Mouse (Mus musculus) C2C12 (cell line): Measurements from ENCODE around the gene Prss23. TPM values are rescaled to one million over a fixed set of nuclear protein-coding genes. Genes with fewer than 3 reads are reported as not detected.

Source experiments
- H3K27me3 ChIP-seq: one replicate; pipeline ENCODE4 v1.6.1; 2011; ENCODE audit not compliant: control insufficient read depth, insufficient read depth, insufficient read length
- H3K36me3 ChIP-seq: one replicate; pipeline ENCODE4 v1.6.1; 2011; ENCODE audit not compliant: control insufficient read depth, insufficient read depth
- H3K4me3 ChIP-seq: one replicate; pipeline ENCODE4 v1.5.1; 2011; ENCODE audit warnings: mild to moderate bottlenecking, control low read depth; ENCODE audit not compliant: poor library complexity, insufficient read depth, severe bottlenecking
- H3K79me2 ChIP-seq: one replicate; pipeline ENCODE4 v1.6.1; 2011; ENCODE audit not compliant: control insufficient read depth, insufficient read depth
- H3K79me3 ChIP-seq: one replicate; pipeline ENCODE4 v1.6.1; 2011; ENCODE audit warnings: low read depth, control low read depth
- H3ac ChIP-seq: one replicate; pipeline ENCODE3; 2011; ENCODE audit warnings: low read depth; ENCODE audit not compliant: control insufficient read depth, insufficient read length
- CEBPB ChIP-seq: IDR thresholded peaks from one replicate; pipeline ENCODE4 v1.6.1; 2011; ENCODE audit warnings: low read depth, mild to moderate bottlenecking, control low read depth, moderate library complexity
- CTCF ChIP-seq: IDR thresholded peaks from one replicate; pipeline ENCODE4 v1.5.1; 2011; ENCODE audit not compliant: control insufficient read depth, insufficient read depth, insufficient read length
- FOSL1 ChIP-seq: IDR thresholded peaks from one replicate; pipeline ENCODE4 v1.8.0; 2011; ENCODE audit warnings: mild to moderate bottlenecking, low read length; ENCODE audit not compliant: poor library complexity, insufficient read depth, severe bottlenecking
- MAX ChIP-seq: IDR thresholded peaks from one replicate; pipeline ENCODE4 v1.6.1; 2011; ENCODE audit warnings: mild to moderate bottlenecking, control low read depth
- MYOD1 ChIP-seq: IDR thresholded peaks from one replicate; pipeline ENCODE4 v1.6.1; 2011; ENCODE audit warnings: low read depth; ENCODE audit not compliant: control insufficient read depth, insufficient read length
- MYOG ChIP-seq: IDR thresholded peaks from one replicate; pipeline ENCODE4 v1.6.1; 2011; ENCODE audit not compliant: control insufficient read depth, insufficient read length; ENCODE audit errors: extremely low read depth
- USF1 ChIP-seq: IDR thresholded peaks from one replicate; pipeline ENCODE4 v1.6.1; 2011; ENCODE audit warnings: low read depth, mild to moderate bottlenecking, control low read depth, moderate library complexity
- polyA plus RNA-seq: library from polyadenylated mRNA; unstranded; fragments of >200 nt; fragmentation: generic; extraction: Trizol; gene quantifications from one replicate; pipeline ENCODE4 v1.2.1, GENCODE M21; 2012; ENCODE audit warnings: missing spikeins

Prss23 gene
- polyA plus RNA-seq, 1 experiment: 110 TPM

DNA sequence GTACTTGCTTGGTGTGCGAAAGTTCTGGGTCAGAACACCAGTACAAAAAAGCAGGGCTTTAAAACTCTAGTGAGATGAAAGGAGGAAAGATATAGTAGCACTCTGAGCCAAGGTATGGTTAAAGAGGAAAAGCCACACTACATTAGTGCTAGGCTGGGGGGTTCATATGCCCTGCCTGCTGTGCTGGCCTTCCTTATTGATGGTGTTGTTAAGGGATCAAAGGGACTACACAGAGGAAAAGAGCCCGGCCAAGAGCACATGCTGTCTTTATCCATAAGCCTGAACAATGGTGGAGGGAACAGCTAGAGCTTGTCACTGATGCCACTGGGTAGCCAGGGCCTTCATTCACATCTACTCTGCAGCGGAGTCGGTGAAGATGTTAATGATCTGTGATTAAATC, 28.2 kb upstream of the Prss23 start:
- Histone ChIP-seq H3K36me3 (no peaks in the 10 kb centered on the region), H3K79me3 (no peaks in the 10 kb centered on the region), H3K4me3 (no peak overlapping the region), H3ac (no peak overlapping the region), H3K27me3 (no peaks in the 10 kb centered on the region), H3K79me2 (no peaks in the 10 kb centered on the region)
- TF ChIP-seq MYOD1 (no peak), FOSL1 (no peak), USF1 (no peak), MYOG (no peak), CEBPB (no peak), MAX (no peak), CTCF (no peak)

GRCm38 (mm10) chr7:89554068-89554467, 27.1 kb upstream of the Prss23 start:
- Histone ChIP-seq H3K79me3 (no peaks in the 10 kb centered on the region), H3K4me3 (no peak overlapping the region), H3ac (no peak overlapping the region), H3K36me3 (no peaks in the 10 kb centered on the region), H3K79me2 (no peaks in the 10 kb centered on the region), H3K27me3 (no peaks in the 10 kb centered on the region)
- TF ChIP-seq MYOD1: no peak
- no peak for TF ChIP-seq CTCF
- TF ChIP-seq CEBPB: no peak
- TF ChIP-seq FOSL1: no peak
- no peak for TF ChIP-seq MAX
- no peak for TF ChIP-seq MYOG
- no peak for TF ChIP-seq USF1

DNA sequence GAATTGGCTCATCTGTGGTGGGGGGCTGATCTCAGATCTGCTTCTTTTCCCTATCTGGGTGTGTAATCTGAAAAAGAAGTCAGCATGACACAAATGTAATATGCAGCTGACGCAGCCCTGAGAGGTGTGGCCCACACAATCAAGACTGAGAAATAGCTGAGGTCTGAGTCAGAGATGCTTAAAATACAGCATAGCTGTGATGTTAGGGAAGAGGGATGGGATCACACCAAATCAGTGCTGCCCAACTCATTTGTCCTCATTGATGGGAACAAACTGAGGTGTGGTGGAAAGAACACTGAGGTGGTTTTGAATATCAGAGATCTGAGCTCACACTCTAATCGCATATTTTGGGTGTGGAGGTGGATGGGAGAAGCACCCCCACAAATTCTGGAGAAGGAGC, 14.0 kb upstream of the Prss23 start:
- Histone ChIP-seq H3K79me3 (no peaks in the 10 kb centered on the region), H3K27me3 (no peaks in the 10 kb centered on the region), H3K4me3 (no peak overlapping the region), H3K36me3 (no peaks in the 10 kb centered on the region), H3K79me2 (no peaks in the 10 kb centered on the region), H3ac (no peak overlapping the region)
- TF ChIP-seq MYOG (no peak), MYOD1 (peak; percentile 82), FOSL1 (no peak), CTCF (no peak), CEBPB (no peak), USF1 (no peak), MAX (no peak)

GRCm38 (mm10) chr7:89539391-89539790, 12.4 kb upstream of the Prss23 start:
- no peak overlapping the region for H3K4me3 ChIP-seq
- H3K36me3 ChIP-seq: no peaks in the 10 kb centered on the region
- TF ChIP-seq MYOD1 (no peak), MYOG (no peak), CEBPB (no peak), MAX (no peak), USF1 (no peak), FOSL1 (no peak)
- no peaks in the 10 kb centered on the region for H3K27me3 ChIP-seq
- no peaks in the 10 kb centered on the region for H3K79me2 ChIP-seq
- no peaks in the 10 kb centered on the region for H3K79me3 ChIP-seq
- no peak overlapping the region for H3ac ChIP-seq

DNA sequence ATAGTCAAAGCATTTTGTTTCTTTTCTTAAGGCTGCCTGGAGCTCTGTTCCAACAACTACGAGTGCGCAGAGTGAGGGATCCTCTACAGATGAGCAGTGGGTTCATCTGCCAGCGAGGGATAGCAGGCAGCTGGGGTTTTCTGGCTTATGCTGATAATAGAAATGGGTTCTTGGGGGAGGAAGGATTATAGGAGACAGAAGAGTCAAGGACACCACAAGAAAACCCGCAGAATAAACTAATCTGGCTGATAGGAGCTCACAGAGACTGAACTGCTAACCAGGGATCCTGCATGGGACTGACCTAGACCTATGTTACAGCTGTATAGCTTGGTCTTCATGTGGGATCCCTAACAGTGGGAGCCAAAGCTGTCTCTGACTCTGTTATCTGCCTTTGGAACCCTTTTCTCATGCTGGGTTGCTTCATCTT, 456 bp upstream of the Prss23 start:
- Histone ChIP-seq H3K79me2 (no peaks in the 10 kb centered on the region), H3K36me3 (no peaks in the 10 kb centered on the region), H3ac (no peak overlapping the region), H3K27me3 (no peaks in the 10 kb centered on the region), H3K79me3 (no peaks in the 10 kb centered on the region), H3K4me3 (no peak overlapping the region)
- no peak for TF ChIP-seq MYOG
- TF ChIP-seq USF1: no peak
- TF ChIP-seq FOSL1: no peak
- TF ChIP-seq CEBPB: no peak
- no peak for TF ChIP-seq MYOD1
- no peak for TF ChIP-seq CTCF
- no peak for TF ChIP-seq MAX

- Histone ChIP-seq H3K79me2 (no peaks in the 10 kb centered on the region), H3K4me3 (no peak overlapping the region), H3K27me3 (no peaks in the 10 kb centered on the region), H3K79me3 (no peaks in the 10 kb centered on the region), H3K36me3 (no peaks in the 10 kb centered on the region), H3ac (no peak overlapping the region)
- TF ChIP-seq MYOD1: no peak
- TF ChIP-seq MYOG: no peak
- no peak for TF ChIP-seq FOSL1
- no peak for TF ChIP-seq MAX
- no peak for TF ChIP-seq CTCF
- TF ChIP-seq CEBPB: no peak
- no peak for TF ChIP-seq USF1
Observed at GRCm38 (mm10) chr7:89523816-89524215, 3.2 kb downstream of the Prss23 start.
